In the genomic region with DNA sequence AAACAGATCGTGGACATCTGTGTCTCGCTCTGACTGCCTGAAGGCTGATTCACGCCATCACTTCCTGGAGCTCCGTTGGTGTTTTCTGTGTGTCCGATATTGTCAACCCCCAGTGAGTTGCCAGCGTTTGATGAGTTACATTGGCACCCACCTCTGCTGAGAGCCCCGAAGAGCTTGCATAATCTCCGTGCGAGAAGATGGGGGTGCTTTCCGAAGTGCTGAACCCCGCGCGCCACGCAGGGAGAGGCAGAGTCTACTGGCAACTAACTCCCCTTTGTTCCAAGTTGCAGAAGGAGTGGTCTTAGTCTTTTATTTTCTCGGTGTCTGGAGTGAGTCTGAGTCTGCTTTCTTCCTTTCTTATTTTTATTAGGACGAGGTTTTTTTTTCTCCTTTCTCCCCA, we compare ENCODE assay signal across 8 mouse cellular contexts. TPM values are rescaled to one million over a fixed set of nuclear protein-coding genes. Genes with fewer than 3 reads are reported as not detected.
DNase-seq lines count a peak whose midpoint lies in the region; ATAC-seq and TF ChIP-seq lines count a peak whose summit lies in the region.

A gene (minus strand): TSS at position 281 of the 400 bp plus-strand sequence.

- peak; percentile 31 for DNase-seq in kidney, postnatal 0 days (ENCODE audit: low spot score)
- DNase-seq in kidney, adult 8-10 months: no peak
- no peak for DNase-seq in heart, postnatal 0 days (ENCODE audit: low spot score)
- DNase-seq in liver, postnatal 0 days: no peak
- no peak for DNase-seq in adrenal gland, postnatal 36 days
- DNase-seq in layer of hippocampus, adult 18-20 months (ENCODE audit: low spot score in 2 of 2): no peak

- no peak for TF ChIP-seq POLR2A in cortical plate, adult 2 months (IDR thresholded peaks at IDR 0.05; ENCODE audit: extremely low read depth, insufficient read depth, low read length)

- peak within 1 kb of the TSS; percentile 66 for H3K4me2 ChIP-seq in kidney, postnatal 0 days (ENCODE audit: low read length)
- H3K4me2 ChIP-seq in heart, postnatal 0 days (ENCODE audit: low read depth, low read length): peak within 1 kb of the TSS; percentile 63
- peak within 1 kb of the TSS; percentile 59 for H3K4me2 ChIP-seq in liver, postnatal 0 days (ENCODE audit: low read depth, low read length)

- no peak for ATAC-seq in kidney, postnatal 0 days (replicated peaks; ENCODE audit: low FRiP score, low read depth)
- no peak for ATAC-seq in heart, postnatal 0 days (ENCODE audit: insufficient read depth, low read depth)
- no peak for ATAC-seq in liver, postnatal 0 days
- ATAC-seq in megakaryocyte progenitor cell, adult 5-6 weeks (replicated peaks; ENCODE audit: poor library complexity): no peak

- H3K27ac ChIP-seq in kidney, postnatal 0 days: no peak within 1 kb of the TSS
- no peak within 1 kb of the TSS for H3K27ac ChIP-seq in cortical plate, adult 2 months (ENCODE audit: insufficient read depth, low read length)
- H3K27ac ChIP-seq in heart, postnatal 0 days (ENCODE audit: low read depth): no peak within 1 kb of the TSS
- no peak within 1 kb of the TSS for H3K27ac ChIP-seq in liver, postnatal 0 days (ENCODE audit: low read depth)

- peaks cover 37% of the 10 kb centered on the region for H3K27me3 ChIP-seq in kidney, postnatal 0 days (ENCODE audit: insufficient read depth, low read length)
- H3K27me3 ChIP-seq in heart, postnatal 0 days (ENCODE audit: control insufficient read depth, insufficient read depth, low read length): peaks cover 50% of the 10 kb centered on the region
- H3K27me3 ChIP-seq in liver, postnatal 0 days (ENCODE audit: insufficient read depth, low read length): peaks cover 36% of the 10 kb centered on the region

- no peak for TF ChIP-seq CTCF in kidney, postnatal 0 days (IDR thresholded peaks at IDR 0.05; ENCODE audit: low read depth)
- no peak for TF ChIP-seq CTCF in cortical plate, adult 2 months (IDR thresholded peaks at IDR 0.05; ENCODE audit: extremely low read depth, insufficient read depth, low read length)
- TF ChIP-seq CTCF in heart, postnatal 0 days (IDR thresholded peaks at IDR 0.05; ENCODE audit: low read depth): no peak
- no peak for TF ChIP-seq CTCF in liver, postnatal 0 days (IDR thresholded peaks at IDR 0.05; ENCODE audit: low read depth)

- H3K9me3 ChIP-seq in kidney, postnatal 0 days (replicated peaks; ENCODE audit: low read length): no peaks in the 10 kb centered on the region
- H3K9me3 ChIP-seq in heart, postnatal 0 days (replicated peaks; ENCODE audit: control insufficient read depth, low read length): no peaks in the 10 kb centered on the region
- H3K9me3 ChIP-seq in liver, postnatal 0 days (ENCODE audit: low read length): no peaks in the 10 kb centered on the region

- no peak for TF ChIP-seq EP300 in heart, postnatal 0 days (IDR thresholded peaks at IDR 0.05; ENCODE audit: low read depth)
- TF ChIP-seq EP300 in liver, postnatal 0 days (IDR thresholded peaks at IDR 0.05; ENCODE audit: low read depth): no peak

- H3K4me1 ChIP-seq in kidney, postnatal 0 days (replicated peaks; ENCODE audit: insufficient read depth, low read length): peaks cover 16% of the 10 kb centered on the region; the same call in 1 of the 2 replicates
- H3K4me1 ChIP-seq in cortical plate, adult 2 months (ENCODE audit: control insufficient read depth, insufficient read depth, low read length): peaks cover 1% of the 10 kb centered on the region; the same call in 1 of the 2 replicates
- no peaks in the 10 kb centered on the region for H3K4me1 ChIP-seq in heart, postnatal 0 days (ENCODE audit: control insufficient read depth, insufficient read depth)
- no peaks in the 10 kb centered on the region for H3K4me1 ChIP-seq in liver, postnatal 0 days (ENCODE audit: insufficient read depth)

- 1% methylated on average over 16 of the region's 16 CpGs for WGBS in kidney, postnatal 0 days
- WGBS in heart, postnatal 0 days: 4% methylated on average over 16 of the region's 16 CpGs
- 7% methylated on average over 16 of the region's 16 CpGs for WGBS in liver, postnatal 0 days (ENCODE audit: insufficient replicate concordance)

- H3K36me3 ChIP-seq in kidney, postnatal 0 days (ENCODE audit: insufficient read depth, low read length): no peaks in the 10 kb centered on the region
- H3K36me3 ChIP-seq in heart, postnatal 0 days (replicated peaks; ENCODE audit: control insufficient read depth, insufficient read depth, low read length): no peaks in the 10 kb centered on the region
- H3K36me3 ChIP-seq in liver, postnatal 0 days (replicated peaks; ENCODE audit: insufficient read depth, low read length): no peaks in the 10 kb centered on the region

- H3K4me3 ChIP-seq in kidney, postnatal 0 days (replicated peaks; ENCODE audit: low read depth, low read length): peak within 1 kb of the TSS; percentile 35
- H3K4me3 ChIP-seq in cortical plate, adult 2 months (ENCODE audit: insufficient read depth, low read length): peak within 1 kb of the TSS; percentile 33; the same call in 1 of the 2 replicates
- H3K4me3 ChIP-seq in heart, postnatal 0 days (ENCODE audit: low read depth, low read length): peak within 1 kb of the TSS; percentile 44
- H3K4me3 ChIP-seq in liver, postnatal 0 days (ENCODE audit: low read depth, low read length): peak within 1 kb of the TSS; percentile 30

- no peak within 1 kb of the TSS for H3K9ac ChIP-seq in kidney, postnatal 0 days (ENCODE audit: low read depth, low read length)
- no peak within 1 kb of the TSS for H3K9ac ChIP-seq in heart, postnatal 0 days (replicated peaks; ENCODE audit: low read depth, low read length)
- no peak within 1 kb of the TSS for H3K9ac ChIP-seq in liver, postnatal 0 days (replicated peaks)

RNA-seq across cellular contexts. Expression of the gene that starts here (rescaled TPM):
- 0.13 and 0.15 TPM in 2 replicates for polyA plus RNA-seq in kidney, postnatal 0 days (2015; fragmentation: Nextera tagmentation; extraction: Ambion mirVana)
- polyA plus RNA-seq in cortical plate, adult 2 months (2012; rRNA removed): 0.84 and 1.1 TPM in 2 replicates
- total RNA-seq in heart, postnatal 0 days (2014; rRNA removed; ENCODE audit: low replicate concordance): 1.8 TPM in 1 of 2 replicates, not detected in the other
- 0.05 and 0.07 TPM in 2 replicates for polyA plus RNA-seq in heart, postnatal 0 days (2015; fragmentation: Nextera tagmentation; extraction: Ambion mirVana)
- polyA plus RNA-seq in liver, postnatal 0 days (2015; fragmentation: Nextera tagmentation; extraction: Ambion mirVana): not detected in 2 replicates
- not detected in 2 replicates for total RNA-seq in megakaryocyte progenitor cell, adult 5-6 weeks (2015)
- not detected in 2 replicates for total RNA-seq in megakaryocyte progenitor cell, adult 5-6 weeks (2017)
- not detected for total RNA-seq in adrenal gland, postnatal 36 days (2021)
- total RNA-seq in layer of hippocampus, adult 18-20 months (2021): 1 to 10 TPM; 5.5 to 5.9 TPM

Comparison
In these comparisons a context has a peak if more than half of its experiments do, and no peak if none do; other contexts are left out.
1. Peak in DNase-seq, H3K4me3 ChIP-seq and H3K4me2 ChIP-seq in kidney, postnatal 0 days; RNA of the gene not detected or under 1 TPM.